Mouse (Mus musculus) right cerebral cortex, postnatal 36 days (tissue): ENCODE measurements around the gene Sfswap.
A peak's percentile ranks its signal among the peaks of the same experiment; 100 is the strongest.

Source experiments
- DNase-seq, 2 experiments: peaks; one replicate each; pipeline ENCODE4 v3.0.0; 2022; ENCODE audit warnings: low spot score in 2 of 2, mixed read lengths in 1 of 2

The Sfswap gene

DNA sequence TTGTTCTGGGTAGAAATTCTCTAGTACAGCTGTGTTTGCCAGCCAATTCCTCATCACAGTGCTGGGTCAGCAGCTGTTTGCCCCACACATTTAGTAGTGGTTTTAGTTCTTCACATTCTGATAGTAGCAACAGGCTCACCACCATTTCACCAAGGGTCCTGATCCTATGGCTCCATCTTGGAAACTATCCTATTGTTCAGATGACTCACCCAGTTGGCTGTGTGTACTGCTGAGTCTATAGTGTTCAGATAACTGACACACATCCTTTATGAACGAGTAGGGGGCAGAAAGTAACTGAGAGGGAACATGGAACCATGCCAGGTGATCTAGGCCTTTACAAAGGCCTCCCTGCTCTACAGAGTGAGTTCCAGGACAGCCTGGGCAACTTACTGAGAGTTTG, 28.6 kb downstream of the Sfswap start:
- DNase-seq, result no peak

DNA sequence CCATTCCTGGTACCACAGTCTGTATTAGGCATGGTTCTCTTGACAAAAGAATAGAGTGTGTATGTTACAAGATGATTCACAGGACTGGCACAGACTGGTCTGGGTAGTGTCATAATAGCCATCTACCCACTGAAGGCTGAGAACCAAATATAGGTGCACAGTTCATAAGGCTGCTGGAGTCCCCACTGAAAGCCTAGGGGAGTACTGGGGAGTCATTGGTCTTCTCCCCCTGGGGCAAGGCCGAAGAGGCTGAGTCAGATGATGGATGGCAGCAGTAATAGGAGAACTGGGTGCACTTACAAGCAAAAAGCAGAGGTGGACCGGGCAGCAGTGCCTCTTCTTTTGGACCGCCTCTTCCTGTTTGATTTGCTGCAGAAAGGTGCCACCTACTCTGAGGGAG, 32.7 kb downstream of the Sfswap start:
- no peak for DNase-seq

DNA sequence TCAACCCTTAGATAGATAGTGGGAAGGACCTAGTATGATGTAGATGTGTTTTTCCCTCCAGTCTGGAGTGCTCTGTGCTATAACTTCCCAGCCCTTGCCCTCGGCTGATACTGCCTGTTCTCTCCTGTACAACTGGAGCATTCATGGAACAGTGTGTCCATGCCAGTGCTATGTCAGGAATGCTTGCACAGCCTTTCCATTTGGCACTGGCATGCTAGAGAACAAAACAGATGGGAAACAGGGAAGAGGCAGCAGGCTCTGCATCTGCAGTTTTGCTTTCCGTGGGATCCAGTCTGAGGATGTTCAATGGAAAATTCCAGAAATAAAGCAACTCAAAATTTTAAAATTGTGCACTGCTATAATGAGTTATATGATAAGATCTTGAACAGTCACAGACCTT, 33.5 kb downstream of the Sfswap start:
- peak; percentile 68 to 86 for DNase-seq

DNA sequence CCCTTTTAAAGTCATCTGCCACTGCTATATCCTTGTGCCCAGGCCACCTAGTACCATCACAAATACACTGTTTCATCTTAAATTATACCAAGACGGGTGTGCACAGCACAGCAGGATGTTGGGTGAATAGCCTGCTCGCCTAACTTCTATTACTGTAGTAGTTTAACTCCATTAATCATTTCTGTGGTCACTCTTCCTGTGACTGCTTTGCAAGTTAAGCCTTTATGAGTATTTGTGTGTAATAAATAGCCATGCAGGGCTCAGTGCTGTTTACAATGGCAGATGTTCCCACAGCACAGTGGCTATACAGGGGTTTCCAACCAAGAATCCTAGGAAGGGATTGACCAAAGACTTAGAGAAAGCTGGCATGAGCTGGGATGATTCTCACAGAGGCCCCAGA, 34.0 kb downstream of the Sfswap start:
- DNase-seq, result no peak

DNA sequence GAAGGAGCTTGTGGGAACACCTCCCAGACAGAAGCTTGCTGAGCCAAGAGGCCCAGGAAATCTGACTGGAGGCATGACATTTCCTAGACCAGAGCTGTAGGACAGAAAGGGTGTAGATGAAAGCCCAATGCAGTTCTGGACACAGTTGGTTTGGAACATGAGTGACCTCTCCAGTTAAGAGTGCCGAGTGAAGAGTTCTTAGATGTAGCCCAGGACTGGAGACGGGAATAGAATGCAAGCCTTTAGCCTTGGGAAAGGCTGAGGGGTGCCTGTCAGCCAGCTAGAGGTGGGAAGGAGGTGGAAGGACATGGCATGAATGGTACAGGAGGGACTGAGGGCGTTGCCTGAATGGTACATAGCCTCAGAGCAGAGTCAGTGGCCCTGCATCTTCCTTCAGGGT, 34.4 kb downstream of the Sfswap start:
- no peak for DNase-seq

DNA sequence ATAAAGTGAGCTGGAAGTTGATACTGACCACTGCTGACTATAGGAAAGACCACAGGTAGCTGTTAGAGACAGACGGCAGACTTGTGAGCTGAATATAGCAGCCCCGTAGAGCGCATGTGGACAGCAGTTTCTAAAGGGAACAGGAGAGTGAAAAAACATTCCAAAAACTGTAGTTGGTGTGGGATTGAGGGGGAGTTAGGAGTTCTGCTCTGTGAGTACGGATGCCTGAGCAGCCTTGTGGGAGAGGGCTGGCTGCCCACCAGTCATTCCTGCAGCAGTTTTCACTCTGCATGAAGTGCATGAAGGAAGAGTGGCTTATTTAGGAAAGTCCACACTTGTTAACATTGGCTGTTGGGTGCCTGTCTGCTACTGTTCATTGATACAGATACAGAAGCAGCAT, 37.8 kb downstream of the Sfswap start:
- peak in 1 of 2 experiments; percentile 62 for DNase-seq

DNA sequence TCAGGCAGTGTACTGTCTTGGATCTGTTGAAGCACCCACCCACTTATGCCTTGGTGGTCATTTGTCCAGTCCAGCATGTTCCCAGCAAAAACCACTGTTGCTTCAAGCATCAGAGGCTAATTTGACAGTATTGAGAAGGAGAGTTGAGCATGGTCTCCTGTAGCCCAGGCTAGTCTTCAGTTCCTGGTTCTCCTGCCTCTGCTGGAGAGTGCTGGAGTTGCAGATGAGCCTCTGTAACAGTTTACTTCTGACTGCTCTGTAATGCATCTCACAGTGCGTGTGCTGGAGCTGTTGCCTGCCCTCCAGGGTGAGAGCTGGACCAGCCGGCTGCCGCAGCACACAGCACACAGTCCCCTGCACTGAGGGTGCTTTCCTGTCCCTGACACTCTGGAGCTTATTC, 41.2 kb downstream of the Sfswap start:
- DNase-seq, result no peak

DNA sequence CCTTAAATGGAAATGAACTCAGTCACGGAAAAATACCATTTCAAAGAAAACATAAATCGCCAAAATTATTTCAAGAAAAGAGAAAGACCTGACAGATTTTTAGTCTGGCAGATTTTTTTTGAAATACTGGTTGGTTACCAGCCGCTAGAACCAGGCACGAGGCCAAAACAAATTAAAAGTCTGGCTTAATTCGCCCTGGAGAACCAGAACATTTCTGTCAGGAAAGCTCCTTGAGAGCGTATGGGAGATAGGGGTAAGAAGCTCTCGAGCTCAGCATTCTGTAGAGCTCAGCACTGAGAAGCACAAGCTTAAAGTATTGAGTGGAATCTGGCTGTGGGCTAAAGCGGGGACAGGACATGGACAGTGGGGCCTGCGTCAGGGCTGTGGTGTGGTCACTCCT, 44.8 kb downstream of the Sfswap start:
- no peak for DNase-seq

DNA sequence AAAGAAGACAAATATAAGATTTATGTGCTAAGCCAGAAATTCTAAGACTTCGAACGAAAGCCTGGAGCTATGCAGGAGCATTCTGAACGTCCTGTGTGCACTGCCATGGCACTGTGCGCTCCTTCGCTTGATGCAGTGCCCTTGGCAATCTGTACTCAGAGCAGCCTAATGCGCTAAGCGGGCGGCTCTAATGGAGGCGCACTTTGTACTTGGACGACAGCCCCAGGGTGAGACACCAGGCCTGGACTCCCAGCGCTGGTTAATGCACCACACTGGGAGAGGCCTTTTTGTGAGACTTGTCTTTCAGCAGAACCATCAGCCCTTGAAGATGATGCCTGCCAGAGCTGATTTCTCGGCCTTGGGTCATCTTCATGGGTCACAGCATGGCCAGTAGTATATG, 48.7 kb downstream of the Sfswap start:
- no peak for DNase-seq

DNA sequence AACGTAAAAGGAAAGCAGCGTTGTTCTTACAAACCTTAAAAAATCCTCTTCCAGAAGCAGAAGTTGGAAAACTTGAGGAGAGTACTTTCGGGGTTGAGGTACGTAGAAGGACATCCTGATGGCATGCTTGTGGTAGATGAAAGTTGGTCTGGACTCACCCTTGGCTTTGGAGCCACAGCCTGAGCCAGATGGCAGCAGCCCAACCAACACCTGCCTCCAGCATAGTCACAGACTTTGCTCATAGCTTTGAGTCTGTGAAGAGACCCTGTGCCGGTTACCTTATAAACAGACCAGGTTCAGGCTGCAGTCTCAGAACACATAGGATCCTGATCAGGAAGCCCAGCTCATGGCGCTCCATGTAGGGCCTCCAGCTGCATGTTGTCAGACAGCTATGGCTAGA, 49.8 kb downstream of the Sfswap start:
- no peak for DNase-seq

DNA sequence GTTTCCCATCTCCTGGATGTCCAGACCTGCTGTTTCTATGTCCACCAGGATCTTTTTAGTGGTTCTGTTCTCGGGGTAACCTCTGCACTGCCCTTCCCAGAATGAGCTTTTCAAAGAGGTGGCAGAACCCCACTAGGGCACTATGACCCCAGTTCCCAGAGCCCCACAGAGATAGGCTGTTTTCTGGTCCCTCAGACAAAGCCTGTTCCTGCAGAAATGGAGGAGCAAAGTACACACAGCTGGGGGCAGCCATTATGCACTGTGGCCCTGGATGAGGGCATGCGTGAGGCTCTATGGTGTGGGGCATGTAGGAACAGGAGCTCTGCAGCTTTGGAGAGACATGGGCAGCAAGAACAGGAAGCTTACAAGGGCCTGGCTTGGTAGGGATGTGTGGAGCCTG, 51.0 kb downstream of the Sfswap start:
- DNase-seq, result no peak

DNA sequence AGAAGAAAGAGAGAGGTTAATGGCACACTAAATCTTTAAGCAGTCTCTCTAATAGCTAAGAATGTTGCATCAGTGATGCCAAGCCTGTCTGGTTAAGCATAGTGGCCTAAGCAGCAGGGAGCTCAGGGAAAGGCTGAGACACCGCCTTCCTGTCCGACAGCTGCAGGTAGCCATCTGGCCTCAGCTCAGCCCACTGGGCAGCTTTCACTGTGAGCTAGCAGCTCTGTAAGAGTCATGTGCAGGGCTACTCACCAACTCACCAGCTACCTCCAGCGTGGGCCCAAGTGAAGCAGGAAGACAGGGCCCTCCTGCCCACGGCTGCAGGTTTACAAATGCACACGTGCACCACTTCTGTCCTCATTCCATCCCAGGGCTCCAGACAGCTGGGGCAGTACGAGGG, 52.6 kb downstream of the Sfswap start:
- DNase-seq, result peak in 1 of 2 experiments; percentile 30

DNA sequence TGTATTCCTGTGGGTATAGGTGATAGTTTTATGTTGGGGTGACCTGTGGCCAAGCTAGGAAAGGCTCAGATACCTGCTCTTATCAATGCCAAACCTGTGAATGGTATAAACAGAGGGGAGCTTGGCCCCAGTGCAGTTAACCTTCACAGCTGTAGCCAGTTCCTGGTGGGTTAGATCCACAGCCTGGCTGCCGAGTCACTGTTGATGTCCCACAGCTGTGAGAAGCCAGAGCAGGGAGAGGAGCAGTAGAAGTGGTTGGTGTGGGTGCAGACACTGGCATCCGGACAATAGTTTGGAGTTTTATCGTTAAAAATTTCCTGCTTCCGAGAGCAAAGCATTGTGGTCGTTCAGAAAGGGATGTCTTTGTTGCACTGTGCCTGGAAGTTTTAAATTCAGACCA, 57.6 kb downstream of the Sfswap start:
- no peak for DNase-seq

DNA sequence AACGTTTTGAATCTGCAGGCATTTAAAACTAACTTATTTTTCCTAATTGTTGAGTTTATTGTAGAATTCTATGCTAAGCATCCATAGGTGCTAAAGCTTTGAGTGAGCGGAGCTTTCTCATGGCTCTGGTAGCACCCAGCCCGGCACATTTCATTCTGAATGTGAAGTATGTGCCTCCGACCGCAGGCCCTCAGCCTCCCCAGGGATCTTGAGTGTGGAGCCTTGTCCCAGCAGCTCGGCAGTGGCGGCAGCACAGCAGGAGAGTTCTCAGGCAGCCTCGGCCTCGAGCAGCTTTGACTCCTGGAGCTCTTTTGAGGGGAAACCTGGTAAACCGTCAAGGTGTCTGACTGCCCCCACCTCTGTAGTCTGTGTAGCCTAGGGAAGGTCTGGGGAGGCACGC, 58.3 kb downstream of the Sfswap start:
- DNase-seq, result no peak

DNA sequence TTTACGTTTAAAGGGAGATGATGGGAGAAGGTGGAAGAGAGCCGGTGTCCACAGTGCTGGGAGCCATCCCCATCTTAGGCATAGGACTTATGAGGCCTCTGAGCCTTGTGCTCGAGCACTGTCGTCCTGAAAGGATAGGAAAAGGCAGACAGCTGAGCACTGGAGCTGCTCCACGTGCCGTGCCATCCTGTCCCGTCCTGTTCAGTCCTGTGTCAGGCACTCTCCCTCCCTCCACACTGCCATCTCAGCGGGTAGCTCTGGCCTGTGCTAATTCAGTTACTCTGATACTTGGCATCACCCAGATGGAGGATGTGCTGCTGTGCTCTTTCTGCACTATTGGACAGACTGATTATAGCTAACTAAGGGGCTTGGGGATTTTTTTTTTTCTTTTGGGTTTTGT, 61.3 kb downstream of the Sfswap start:
- DNase-seq, result no peak

DNA sequence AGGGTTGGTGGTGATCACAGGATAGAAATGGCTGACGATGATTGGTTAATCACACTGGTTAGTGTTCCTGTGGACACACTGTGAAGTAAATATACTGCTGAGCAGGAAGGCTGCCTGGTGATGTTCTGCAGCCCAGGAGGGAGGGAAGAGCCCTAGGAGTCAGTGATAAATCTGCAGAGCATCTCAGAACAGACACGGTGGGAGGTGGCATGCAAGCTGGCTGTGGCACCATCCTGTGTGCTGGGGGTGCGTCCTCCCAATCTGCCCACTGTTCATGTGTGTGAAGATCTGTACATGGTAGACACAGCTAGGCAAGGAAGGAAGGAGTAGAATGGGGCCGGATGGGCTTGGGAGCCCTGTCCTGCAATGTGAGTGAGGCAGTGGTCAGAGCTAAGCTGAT, 67.6 kb downstream of the Sfswap start:
- peak in 1 of 2 experiments; percentile 47 for DNase-seq

DNA sequence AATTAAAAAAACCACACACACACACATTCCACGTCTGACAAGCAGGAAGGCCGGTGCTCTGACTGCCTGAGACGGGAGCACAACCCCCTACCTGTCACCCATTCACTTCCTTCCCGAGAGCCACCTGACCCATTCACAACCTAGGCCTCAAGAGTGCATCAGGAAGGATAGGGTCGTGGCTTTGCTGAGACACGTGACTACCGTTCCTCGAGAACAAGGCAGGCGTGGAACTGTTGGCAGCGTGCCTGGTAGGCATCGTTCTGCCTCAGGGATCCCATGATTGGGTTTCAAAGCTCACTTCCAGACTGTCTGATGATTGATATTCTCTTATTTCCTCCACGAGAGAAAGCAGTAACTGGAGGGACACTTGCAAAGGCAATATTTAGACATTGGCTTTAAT, 77.2 kb downstream of the Sfswap start:
- DNase-seq, result no peak

DNA sequence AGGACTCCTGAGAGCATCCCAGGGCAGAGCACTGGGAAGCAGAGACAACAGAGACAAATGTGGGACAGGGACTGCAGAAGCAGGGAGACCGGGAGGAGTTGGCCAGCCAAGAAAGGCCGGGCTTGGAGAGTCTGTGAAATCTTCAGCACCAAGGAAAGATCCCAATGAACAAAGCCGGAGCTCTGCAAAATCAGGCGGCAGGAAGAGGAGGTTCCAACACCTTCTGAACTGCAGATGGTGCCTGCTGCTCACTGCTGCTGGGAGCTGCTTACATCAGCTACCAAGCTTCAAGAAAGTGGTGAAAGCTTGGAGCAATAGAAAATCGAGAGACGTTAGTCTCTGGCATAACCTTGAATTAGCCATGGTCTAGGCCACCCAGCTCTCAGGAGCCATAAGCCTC, 79.0 kb downstream of the Sfswap start:
- peak; percentile 51 to 63 for DNase-seq

DNA sequence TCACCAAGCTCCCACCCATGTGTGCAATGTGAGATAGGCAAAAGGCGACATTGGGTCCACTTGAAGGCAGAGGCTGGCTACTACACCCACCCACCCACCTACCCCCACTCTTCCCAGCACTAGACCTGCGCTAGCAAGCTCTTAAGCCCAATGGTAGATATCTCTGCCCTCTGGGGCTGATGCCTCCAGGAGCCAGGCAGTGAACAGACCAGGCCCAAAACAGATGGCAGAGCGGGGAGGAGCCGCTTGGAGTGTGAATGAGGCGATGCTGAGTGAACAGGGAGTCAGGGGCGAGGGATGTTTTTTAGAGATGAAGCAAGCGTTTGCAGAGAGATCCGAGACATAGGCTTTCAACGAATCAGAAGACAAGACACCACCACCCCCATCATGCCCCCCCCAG, 79.6 kb downstream of the Sfswap start:
- peak; percentile 61 to 72 for DNase-seq

DNA sequence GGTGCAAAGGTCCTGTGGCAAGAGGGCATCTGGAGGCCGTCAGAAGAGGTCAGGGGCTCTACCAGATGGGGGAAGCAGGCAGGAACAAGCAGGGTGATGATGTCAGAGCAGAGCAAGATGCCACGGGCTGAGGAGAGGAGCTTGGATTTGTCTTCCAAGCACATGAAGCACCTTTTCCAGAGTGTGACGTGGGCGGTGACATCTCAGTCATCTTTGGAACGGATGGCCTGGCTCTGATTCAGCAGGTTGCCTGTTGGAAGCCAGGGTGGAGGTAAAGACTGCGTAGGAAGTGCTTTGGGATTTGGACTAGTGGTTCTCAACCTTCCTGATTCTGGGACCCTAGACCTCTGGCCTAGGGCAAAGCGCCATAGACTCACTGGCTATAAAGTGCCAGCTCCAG, 80.0 kb downstream of the Sfswap start:
- peak; percentile 75 to 82 for DNase-seq

DNA sequence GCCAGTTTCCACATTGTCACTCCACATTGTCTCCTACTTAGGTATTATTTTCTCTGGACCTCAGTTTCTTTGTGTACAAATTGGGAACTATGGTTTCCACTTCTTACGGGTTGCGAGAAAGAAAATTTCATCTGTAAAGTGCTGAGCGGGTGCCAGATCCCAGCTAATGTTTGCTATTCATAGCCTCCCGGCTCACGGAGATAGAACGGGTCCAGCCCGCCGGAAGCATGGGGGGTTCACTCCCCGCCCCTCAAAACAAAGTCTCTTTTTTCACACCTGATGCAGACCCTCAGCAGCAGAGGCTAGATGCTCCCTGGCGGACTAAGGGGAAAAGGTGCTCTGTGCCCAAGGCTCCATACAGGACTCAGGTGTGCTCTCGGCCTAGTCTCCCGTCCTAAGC, 82.3 kb downstream of the Sfswap start:
- peak in 1 of 2 experiments; percentile 40 for DNase-seq

DNA sequence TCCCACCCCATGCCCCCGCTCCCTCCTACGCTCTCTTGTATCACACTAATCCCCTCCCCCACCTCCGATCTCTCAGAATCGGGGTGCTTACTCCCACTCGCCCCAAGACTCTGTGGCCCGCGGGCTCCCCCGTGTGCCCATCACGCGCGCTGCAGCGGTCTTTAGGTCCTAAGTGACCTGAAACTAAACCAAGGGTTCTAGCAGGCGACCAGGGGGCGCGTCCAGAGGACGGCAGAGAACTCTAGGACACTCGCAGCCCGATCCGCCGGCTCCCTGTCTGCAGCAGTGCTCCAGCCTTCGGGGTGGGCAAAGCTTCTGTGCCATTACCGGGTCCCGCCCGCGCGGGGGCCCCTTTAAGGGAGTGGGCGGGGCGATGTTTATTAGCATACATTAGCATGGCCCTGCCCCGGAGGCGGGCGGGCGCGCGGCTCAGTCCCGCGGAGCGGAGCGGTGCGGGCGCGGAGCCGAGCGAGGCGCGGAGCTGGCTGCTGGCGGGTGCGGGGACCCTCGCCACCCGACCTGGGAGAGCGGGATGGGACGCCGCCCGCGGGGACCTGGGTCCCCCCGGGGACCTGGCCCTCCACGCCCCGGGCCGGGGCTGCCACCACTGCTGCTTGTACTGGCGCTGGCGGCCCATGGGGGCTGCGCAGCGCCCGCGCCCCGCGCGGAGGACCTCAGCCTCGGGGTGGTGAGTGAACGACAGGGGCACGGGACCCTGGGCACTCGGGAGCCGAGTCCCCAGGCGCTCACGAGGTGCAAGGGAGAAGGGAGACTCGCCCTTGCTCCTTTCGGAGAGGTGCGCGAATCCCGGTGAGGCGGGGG, 83.0 kb downstream of the Sfswap start, which contains the start of gene Mmp17:
TSS of gene Mmp17 (plus strand) at position 409 of the 822 bp plus-strand sequence.
- peak; percentile 84 to 88 for DNase-seq

DNA sequence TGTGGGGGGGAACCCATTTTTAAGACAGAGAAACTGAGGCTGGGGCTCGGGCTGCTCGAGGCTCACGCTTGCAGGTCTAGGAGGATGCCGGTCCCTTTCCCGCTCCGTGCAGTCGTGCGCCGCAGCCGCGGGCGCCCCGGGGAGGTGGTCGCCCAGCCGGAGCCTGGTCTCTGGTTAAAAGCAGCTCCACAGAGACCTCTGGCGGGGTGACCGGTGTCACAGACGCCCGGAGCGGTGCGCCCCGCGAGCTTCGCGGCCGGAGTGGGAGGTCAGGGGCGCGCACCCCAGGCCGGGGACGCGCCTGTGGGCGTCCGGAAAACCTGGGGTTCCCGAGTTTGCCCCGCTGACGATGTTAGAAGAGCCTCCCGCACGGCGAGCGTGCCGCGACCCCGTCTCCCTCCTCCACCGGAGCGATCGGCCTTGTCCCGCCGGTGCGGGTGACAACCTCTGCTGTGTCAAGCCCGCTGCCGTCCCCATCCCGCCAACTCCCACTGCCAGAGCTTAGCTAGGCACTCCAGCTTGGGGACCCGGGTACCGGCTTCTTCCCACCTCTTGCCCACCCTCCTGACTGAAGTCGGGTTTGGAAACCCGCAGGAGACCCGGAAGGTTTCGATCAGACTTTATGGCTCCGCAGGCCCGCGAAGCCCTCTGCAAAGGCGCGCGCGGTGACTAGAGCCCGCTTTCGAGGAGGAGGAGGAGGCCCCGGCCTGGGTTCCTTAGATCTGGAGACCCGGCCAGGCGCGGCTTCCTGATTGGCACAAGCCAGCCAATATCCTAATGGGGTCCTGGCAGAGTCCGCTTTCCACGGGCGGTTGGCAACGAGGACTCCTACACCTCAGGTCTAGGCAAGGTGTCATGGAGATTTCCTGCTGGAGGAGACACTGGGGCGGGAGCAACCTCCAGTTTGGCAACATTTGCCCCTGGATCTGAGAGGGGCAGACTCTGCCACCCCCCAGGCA, 83.8 kb downstream of the Sfswap start:
- DNase-seq, result peak in 1 of 2 experiments; percentile 26
